Mouse (Mus musculus) heart, postnatal 10 days (tissue): Measurements from ENCODE around the gene Tbc1d5. TPM values are rescaled to one million over a fixed set of nuclear protein-coding genes. Genes with fewer than 3 reads are reported as not detected.

Experiments
- DNase-seq, 2 experiments: peaks; one replicate each; pipeline ENCODE4 v3.0.0; 2021
- intact Hi-C: fragments of 180-260 bp; cut with DNase I; formaldehyde crosslinking; loops from one replicate; pipeline ENCODE4 v1.15.1; 2025
- total RNA-seq, 2 experiments: library from RNA; stranded (reverse); gene quantifications; 2 replicates each; pipeline ENCODE4 v1.2.3; 2021

Gene Tbc1d5
- total RNA-seq, 2 experiments from 2014 or later: 16.9 to 17.7 TPM

- intact Hi-C loops: no loop called here
- no peak for DNase-seq
Observed at GRCm38 (mm10) chr17:50904463-50904862, 274.7 kb downstream of the Tbc1d5 start.

- intact Hi-C loops: no loop called here
- DNase-seq: no peak
Observed at GRCm38 (mm10) chr17:50897867-50898266, 281.3 kb downstream of the Tbc1d5 start.

GRCm38 (mm10) chr17:50889475-50889874, 289.7 kb downstream of the Tbc1d5 start:
- DNase-seq: no peak
- intact Hi-C loops: no loop called here

- intact Hi-C loops: no loop called here
- no peak for DNase-seq
Observed at GRCm38 (mm10) chr17:50879910-50880309, 299.2 kb downstream of the Tbc1d5 start.

GRCm38 (mm10) chr17:50876451-50876850, 302.7 kb downstream of the Tbc1d5 start:
- DNase-seq: no peak
- intact Hi-C loops: no loop called here

- no peak for DNase-seq
- intact Hi-C loops: no loop called here
Observed at GRCm38 (mm10) chr17:50874067-50874466, 305.1 kb downstream of the Tbc1d5 start.

- intact Hi-C loops: no loop called here
- DNase-seq: no peak
Observed at GRCm38 (mm10) chr17:50872600-50872999, 306.6 kb downstream of the Tbc1d5 start.

GRCm38 (mm10) chr17:50867297-50867696, 311.9 kb downstream of the Tbc1d5 start:
- no peak for DNase-seq
- intact Hi-C loops: no loop called here

GRCm38 (mm10) chr17:50864781-50865180, 314.4 kb downstream of the Tbc1d5 start:
- DNase-seq: no peak
- intact Hi-C loops: no loop called here

- intact Hi-C loops: no loop called here
- no peak for DNase-seq
Observed at GRCm38 (mm10) chr17:50853220-50853619, 325.9 kb downstream of the Tbc1d5 start.

GRCm38 (mm10) chr17:50851382-50851781, 327.8 kb downstream of the Tbc1d5 start:
- intact Hi-C loops: no loop called here
- DNase-seq: no peak

- peak; percentile 10 to 36 for DNase-seq
- intact Hi-C loops: loop anchor here (2.0 to 10.0 kb wide), 4 partner anchors 159 to 1651 kb away; no protein-coding TSS in a partner anchor
Observed at GRCm38 (mm10) chr17:50814089-50814488, 365.1 kb downstream of the Tbc1d5 start.

- intact Hi-C loops: loop anchor here (5.0 to 10.0 kb wide), 2 partner anchors 964 to 1651 kb away; no protein-coding TSS in a partner anchor
- no peak for DNase-seq
Observed at GRCm38 (mm10) chr17:50813580-50813979, 365.6 kb downstream of the Tbc1d5 start.

- intact Hi-C loops: no loop called here
Observed at GRCm38 (mm10) chr17:50805631-50806030, 373.5 kb downstream of the Tbc1d5 start.

GRCm38 (mm10) chr17:50803234-50803633, 375.9 kb downstream of the Tbc1d5 start:
- intact Hi-C loops: no loop called here
- peak in 1 of 2 experiments; percentile 8 for DNase-seq

More at GRCm38 (mm10) chr17:50805631-50806030, 373.5 kb downstream of the Tbc1d5 start:
- no peak for DNase-seq

- DNase-seq: no peak
- intact Hi-C loops: no loop called here
Observed at GRCm38 (mm10) chr17:50802380-50802779, 376.8 kb downstream of the Tbc1d5 start.

GRCm38 (mm10) chr17:50795445-50796095, 383.6 kb downstream of the Tbc1d5 start:
- peak; percentile 76 to 86 for DNase-seq
- intact Hi-C loops: loop anchor here (1.0 to 5.0 kb wide), 4 partner anchors 287 to 858 kb away; partner anchors contain the start of gene Plcl2

GRCm38 (mm10) chr17:50791671-50792070, 387.5 kb downstream of the Tbc1d5 start:
- no peak for DNase-seq
- intact Hi-C loops: no loop called here

GRCm38 (mm10) chr17:50788835-50789234, 390.3 kb downstream of the Tbc1d5 start:
- DNase-seq: no peak
- intact Hi-C loops: no loop called here

GRCm38 (mm10) chr17:50775247-50775646, 403.9 kb downstream of the Tbc1d5 start:
- intact Hi-C loops: loop anchor here (5.0 kb wide), 1 partner anchor 143 kb away; no protein-coding TSS in a partner anchor
- peak in 1 of 2 experiments; percentile 41 for DNase-seq

GRCm38 (mm10) chr17:50764387-50764786, 414.8 kb downstream of the Tbc1d5 start:
- no peak for DNase-seq
- intact Hi-C loops: no loop called here

GRCm38 (mm10) chr17:50763407-50763806, 415.7 kb downstream of the Tbc1d5 start:
- DNase-seq: peak; percentile 17 to 28
- intact Hi-C loops: no loop called here
